Mouse (Mus musculus): ENCODE data around the gene Rnls. TPM values are rescaled to one million over a fixed set of nuclear protein-coding genes. Genes with fewer than 3 reads are reported as not detected.

Rnls gene
- total and polyA plus RNA-seq, 3 experiments, result 1.2 to 4.3 (median 3.9) TPM

DNA sequence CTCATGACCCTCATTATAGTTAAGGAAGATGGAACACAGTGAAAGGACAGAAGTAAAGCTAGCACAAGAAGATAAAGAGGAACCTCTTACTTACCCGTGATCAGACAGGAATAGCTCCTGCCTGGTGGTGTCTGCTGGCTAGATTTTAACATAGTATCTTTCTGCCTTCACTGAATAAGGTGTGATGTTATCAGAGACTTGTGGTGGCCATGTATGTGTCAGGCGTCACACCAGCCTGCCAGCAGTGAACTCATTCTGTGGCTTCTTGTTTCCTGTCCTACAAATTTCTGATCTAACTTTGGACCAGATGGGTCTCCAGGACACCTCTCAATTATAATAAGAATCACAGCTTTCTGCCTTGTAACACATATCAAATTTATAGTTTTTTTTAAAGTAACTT, 129.7 kb downstream of the Rnls start:
- no peak for DNase-seq

DNA sequence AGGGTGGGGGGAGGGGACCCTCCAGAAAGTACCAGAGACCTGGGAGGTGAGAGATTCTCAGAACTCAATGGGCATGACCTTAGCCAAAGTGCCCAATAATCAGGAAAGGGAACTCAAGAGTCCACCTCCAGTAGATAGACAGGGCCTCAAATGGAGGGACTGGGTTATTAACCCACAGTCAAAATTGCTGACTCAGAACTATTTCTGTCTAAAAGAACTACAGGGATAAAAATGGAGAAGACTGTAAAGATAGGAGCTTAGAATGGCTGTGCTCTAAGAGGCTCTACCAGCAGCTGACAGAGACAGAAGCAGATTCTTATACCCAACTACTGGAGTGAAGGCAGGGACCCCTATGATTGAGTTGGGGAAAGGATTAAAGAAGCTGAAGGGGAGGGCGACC, 132.9 kb downstream of the Rnls start:
- DNase-seq, result no peak

DNA sequence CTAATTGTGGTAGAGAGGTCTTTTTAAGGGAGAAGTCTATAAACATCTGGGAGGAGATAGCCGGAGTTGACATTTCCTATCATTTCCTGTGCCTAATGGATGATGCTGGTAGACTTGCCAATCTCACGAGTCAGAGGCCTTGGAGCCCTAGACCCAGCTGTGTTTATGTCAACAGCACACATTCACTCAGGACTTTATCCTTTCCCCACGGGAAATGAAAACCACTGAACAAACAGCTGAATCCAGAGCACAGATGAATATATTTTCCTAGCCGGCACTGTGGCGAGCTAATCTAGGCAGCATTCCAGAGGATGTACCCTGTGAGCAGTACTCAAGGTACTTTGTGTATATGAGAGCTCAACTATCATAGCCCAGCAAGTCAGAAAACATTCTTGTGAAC, 138.2 kb downstream of the Rnls start:
- DNase-seq, result no peak

DNA sequence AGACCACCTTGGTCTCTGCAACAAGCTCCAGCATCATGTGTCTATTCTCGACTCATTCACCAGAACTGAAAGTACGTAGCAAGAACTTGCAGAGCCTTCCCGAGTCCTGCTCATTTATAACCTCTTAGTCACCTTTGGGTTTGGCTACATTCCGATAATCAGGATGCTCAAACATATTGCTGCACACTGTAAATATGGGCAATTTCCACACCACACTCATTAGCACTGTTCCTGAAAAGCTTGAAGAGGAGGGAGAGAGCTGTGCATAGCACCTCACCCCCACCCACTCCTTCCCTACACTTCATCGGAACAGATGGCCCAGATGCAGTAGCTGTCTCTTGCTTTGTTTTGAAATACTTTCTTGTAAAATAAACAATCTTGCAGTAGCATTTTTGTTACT, 139.9 kb downstream of the Rnls start:
- no peak for DNase-seq

GRCm38 (mm10) chr19:33244196-33244595, 147.9 kb downstream of the Rnls start:
- no peak for DNase-seq

- no peak for DNase-seq
Measured at GRCm38 (mm10) chr19:33240386-33240785, 151.7 kb downstream of the Rnls start.

DNA sequence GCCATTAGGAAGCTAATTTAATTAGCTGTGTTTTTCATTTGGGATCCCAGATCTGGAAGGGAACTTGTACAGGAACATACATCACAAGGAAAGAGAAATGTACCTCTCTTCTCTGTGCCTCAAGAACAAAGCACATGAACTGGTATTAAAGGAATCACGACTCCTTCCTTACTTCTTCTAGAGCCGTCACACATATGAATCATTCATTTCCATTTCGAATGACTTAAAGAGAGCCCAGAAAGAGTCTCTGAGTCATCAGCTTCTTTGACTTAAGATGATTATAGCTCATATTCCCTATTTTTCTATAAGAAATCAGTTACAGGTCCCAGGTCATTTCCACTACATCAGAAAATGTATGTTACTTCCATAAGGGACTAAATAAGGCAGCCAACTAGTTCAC, 159.2 kb downstream of the Rnls start:
- no peak for DNase-seq

GRCm38 (mm10) chr19:33231303-33231702, 160.8 kb downstream of the Rnls start:
- DNase-seq, result no peak

DNA sequence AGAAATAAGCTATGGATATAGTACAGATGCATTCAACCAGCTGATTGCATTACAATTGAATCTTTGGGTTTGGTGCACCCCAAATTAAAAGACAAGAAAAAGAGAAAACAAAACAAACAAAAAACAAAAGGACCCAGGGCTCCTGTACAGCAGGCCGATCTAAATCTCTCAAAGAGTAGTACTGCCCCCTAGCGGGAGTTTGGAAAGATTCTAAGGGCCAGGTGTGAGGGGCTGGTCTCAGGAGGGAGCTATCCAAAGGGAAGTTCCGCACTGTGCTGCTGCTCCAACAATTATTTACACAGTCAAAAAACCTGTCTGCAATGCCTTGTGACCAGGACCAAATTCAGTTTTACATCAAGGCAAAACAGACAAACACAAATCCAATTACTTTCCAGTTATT, 165.1 kb downstream of the Rnls start:
- DNase-seq, result peak; percentile 73

DNA sequence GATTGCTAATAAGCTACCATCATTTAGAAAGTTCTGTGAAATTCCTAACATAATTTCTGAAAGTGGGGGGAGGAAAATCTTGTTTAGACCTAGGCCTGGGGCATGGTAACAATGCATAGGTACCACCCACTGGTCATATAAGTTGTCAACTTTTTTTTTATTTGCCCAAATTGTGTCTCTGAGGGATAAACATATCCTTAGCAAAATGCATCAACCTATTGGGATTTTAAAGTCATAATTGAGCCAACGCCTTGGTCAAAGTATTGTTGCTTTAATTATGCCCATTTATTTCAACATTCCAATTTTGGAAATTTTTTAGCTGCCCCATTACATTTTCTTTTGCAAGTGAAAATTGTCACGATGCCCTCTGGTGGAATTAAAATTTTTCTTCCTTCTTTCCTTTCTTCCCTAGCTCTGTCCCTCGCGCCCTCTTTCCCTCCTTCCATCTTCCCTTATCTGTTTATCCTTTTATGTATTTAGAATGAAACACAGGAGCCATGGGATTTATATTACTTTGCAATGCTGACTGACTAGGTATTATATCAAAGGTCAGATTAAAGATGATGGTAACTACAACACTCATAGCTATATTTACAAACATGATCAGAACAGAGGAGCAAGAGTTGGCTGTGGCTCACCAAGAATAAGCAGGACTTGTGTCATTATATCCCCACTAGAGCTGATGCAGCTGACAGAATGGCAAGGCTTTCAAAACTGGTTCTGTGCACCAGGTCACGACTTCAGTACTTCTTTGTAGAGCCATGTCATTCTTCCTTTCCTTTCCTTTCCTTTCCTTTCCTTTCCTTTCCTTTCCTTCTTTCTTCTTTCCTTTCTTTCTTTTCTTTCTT, 166.0 kb downstream of the Rnls start:
- no peak for DNase-seq

DNA sequence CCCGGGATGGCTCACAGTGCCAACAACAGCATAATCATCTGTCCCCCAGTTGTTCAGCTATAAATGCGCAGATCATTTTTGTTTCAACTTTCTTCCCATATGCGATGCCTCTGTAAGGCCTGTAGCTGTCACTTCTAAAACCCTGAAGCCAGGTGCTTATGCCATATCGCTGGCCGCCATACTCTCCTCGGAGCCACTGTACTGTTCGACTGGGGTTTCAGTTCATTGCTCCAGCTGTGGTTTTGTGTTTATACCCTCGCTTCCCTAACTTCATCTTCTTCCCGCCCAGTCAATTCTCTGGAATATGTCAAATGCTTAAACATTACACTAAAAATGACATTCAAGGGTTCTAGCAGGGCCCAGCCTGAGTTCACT, 167.1 kb downstream of the Rnls start:
- DNase-seq, result no peak

GRCm38 (mm10) chr19:33224181-33225001, 167.7 kb downstream of the Rnls start:
- peak; percentile 72 for DNase-seq

DNA sequence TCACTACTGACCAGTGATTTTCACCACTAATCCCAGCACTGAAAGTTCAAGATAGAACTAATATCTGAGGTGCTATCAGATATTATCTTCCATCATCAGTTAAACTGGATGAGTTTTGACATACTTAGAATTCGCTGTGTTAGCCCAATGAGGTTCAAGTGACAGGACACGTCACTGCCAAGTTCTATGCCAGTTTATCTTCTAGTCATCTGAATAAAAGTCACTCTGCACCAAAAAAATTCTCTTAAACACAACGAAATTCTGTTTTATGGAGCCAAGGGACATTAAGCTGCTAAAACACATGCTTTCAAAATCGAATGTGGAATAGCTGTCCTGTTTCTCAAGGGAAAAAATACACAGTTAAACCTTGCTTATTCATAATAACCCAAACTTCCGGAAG, 168.3 kb downstream of the Rnls start:
- DNase-seq, result peak; percentile 12

GRCm38 (mm10) chr19:33223276-33223675, 168.8 kb downstream of the Rnls start:
- DNase-seq, result peak; percentile 83

GRCm38 (mm10) chr19:33222595-33223223, 169.4 kb downstream of the Rnls start:
- no peak for DNase-seq

- no peak for DNase-seq
Measured at GRCm38 (mm10) chr19:33217791-33218300, 174.2 kb downstream of the Rnls start.

- no peak for DNase-seq
Measured at GRCm38 (mm10) chr19:33209709-33210108, 182.4 kb downstream of the Rnls start.

DNA sequence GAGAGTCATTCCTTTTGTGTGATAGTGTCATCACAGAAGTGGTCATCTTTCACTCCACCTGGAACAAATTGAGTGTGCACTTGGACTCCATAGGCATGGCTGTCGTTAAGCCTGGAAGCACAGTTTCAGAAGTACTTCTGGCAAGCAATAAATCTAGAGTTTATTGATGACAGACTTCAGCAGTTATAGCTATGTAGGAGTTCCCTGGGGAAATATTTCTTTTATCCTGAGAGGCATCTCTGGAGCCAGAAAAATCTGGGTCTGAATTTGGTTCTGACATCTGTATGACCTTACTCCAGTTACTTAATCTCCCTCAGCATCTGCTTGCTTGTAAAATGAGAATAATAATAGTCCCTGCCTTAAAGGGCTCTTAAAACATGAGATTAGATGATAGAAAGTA, 184.1 kb downstream of the Rnls start:
- DNase-seq, result no peak

DNA sequence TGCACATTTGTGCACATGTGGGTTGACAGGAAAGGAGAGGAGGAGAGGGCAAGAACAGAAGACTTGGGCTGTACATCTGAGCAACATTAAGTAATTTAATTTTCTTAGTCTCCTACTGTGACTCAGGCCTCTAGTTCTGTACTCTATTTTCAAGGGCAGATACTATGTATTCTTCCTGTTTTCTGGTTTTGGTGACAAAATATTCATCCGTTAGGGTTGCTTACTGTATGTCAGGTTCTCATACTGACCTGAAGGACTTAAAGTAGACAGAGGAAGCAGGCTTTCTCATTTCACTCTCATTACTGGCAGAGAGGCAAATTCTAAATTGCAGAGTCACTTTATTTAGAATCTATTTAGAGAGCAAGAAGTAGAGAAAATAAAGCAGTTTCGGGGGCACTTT, 186.7 kb downstream of the Rnls start:
- no peak for DNase-seq

DNA sequence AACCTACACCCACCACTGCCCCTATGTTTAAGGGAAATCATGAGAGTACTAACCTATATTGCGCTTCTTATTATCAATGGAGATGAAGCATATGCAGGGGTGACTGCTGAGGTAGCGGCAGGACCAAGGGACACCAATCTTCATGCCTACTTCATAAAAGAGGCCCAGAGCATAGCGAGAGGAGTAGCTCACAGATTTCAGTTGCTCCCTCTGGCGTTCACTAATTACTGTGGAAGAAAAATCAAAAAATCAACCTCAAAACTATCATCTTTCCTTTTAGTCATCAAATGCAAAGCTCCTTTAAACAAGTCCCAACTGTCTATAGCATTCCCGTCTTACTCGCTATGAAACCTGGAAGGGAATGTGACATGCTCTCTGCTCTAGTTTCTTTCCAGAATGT, 189.7 kb downstream of the Rnls start:
- no peak for DNase-seq

- DNase-seq, result no peak
Measured at GRCm38 (mm10) chr19:33201181-33201580, 190.9 kb downstream of the Rnls start.

DNA sequence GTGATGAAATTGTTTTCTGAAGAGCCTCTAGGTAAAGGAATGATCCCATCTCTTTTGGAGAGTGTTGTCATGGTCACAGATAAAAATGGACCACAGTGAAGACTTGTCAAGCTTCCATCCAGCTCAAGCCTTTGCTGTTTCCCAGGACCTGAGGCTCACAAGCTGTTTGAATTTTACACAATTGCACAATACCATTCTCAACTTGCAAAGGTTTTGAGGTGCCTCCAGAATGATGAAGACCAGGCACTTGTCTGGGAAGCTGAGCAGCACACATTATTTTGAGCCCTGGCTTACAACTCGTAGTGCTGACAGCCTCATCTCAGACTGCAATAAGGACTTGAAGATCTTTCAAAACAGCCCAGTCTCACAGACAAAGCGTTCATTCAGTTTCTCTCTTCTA, 200.0 kb downstream of the Rnls start:
- no peak for DNase-seq

DNA sequence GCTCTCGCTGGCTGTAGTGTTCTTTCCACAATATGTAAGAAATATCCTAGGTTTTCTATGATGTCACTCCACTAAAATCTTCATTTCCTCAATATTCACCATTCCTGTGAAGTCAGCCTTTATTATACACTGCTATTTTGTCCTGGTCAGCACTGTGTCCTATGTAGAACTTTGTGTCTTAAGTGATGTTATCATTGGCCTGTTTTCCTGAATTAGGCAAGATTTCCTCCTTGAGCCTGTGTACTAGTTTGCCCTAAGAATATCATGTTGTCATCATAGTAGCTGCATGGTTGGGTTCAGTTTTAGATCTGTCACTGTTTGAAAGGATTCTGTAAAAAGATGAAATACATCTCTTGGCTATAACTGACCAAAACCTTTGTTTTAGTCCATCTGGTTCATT, 203.3 kb downstream of the Rnls start:
- DNase-seq, result no peak

Measured in adrenal gland, adult 2 months (tissue).